Comparison of ENCODE assay signal across 9 mouse cellular contexts in genomic region chr11:69016755-69017154, GRCm38 (mm10). TPM values are rescaled to one million over a fixed set of nuclear protein-coding genes. Genes with fewer than 3 reads are reported as not detected.
A peak's percentile ranks its signal among the peaks of the same experiment; 100 is the strongest.
DNase-seq lines count a peak whose midpoint lies in the region; ATAC-seq and TF ChIP-seq lines count a peak whose summit lies in the region.
"Had no signal": no experiment of that assay in that cellular context is flagged by ENCODE, and none has a peak within 500 bp of the region (broad histone marks: within the 10 kb centered on the region; RNA-seq: fewer than 3 reads in every experiment).

No protein-coding gene starts in this region.

- ATAC-seq in lung, embryonic 14.5 days (ENCODE audit: insufficient read depth), result no peak
- ATAC-seq in embryonic facial prominence, embryonic 13.5 days (ENCODE audit: insufficient number of reproducible peaks, insufficient read depth, low FRiP score, low TSS enrichment, low read depth), result no peak
- ATAC-seq in intestine, embryonic 16.5 days, result no peak
- ATAC-seq in neural tube, embryonic 12.5 days (ENCODE audit: low FRiP score, low read depth), result no peak

- H3K9ac ChIP-seq in lung, embryonic 14.5 days, result peak overlapping the region; percentile 94
- peak overlapping the region; percentile 82 for H3K9ac ChIP-seq in embryonic facial prominence, embryonic 13.5 days
- peak overlapping the region; percentile 73 for H3K9ac ChIP-seq in intestine, embryonic 16.5 days (ENCODE audit: low read depth, low read length)
- H3K9ac ChIP-seq in neural tube, embryonic 12.5 days, result peak overlapping the region; percentile 84

- peaks cover 7% of the 10 kb centered on the region for H3K36me3 ChIP-seq in lung, embryonic 14.5 days (ENCODE audit: insufficient read depth)
- peaks cover 8% of the 10 kb centered on the region for H3K36me3 ChIP-seq in embryonic facial prominence, embryonic 13.5 days
- no peaks in the 10 kb centered on the region for H3K36me3 ChIP-seq in intestine, embryonic 16.5 days (ENCODE audit: control insufficient read depth, insufficient read depth, low read length)
- H3K36me3 ChIP-seq in neural tube, embryonic 12.5 days, result peaks cover 2% of the 10 kb centered on the region; the same call in 1 of the 2 replicates

- H3K27ac ChIP-seq in lung, embryonic 14.5 days (ENCODE audit: low read depth), result peak overlapping the region; percentile 95
- peak overlapping the region; percentile 91 for H3K27ac ChIP-seq in embryonic facial prominence, embryonic 13.5 days
- H3K27ac ChIP-seq in intestine, embryonic 16.5 days (ENCODE audit: low read length), result no peak overlapping the region
- H3K27ac ChIP-seq in neural tube, embryonic 12.5 days, result no peak overlapping the region

- H3K4me2 ChIP-seq in lung, embryonic 14.5 days, result peak overlapping the region; percentile 82
- H3K4me2 ChIP-seq in embryonic facial prominence, embryonic 13.5 days, result peak overlapping the region; percentile 70
- peak overlapping the region; percentile 77 for H3K4me2 ChIP-seq in intestine, embryonic 16.5 days (ENCODE audit: low read depth, low read length)
- H3K4me2 ChIP-seq in neural tube, embryonic 12.5 days (replicated peaks), result peak overlapping the region; percentile 59

- DNase-seq in lung, embryonic 14.5 days, result peak; percentile 16
- DNase-seq in lung, postnatal 25 days (ENCODE audit: low spot score), result no peak
- DNase-seq in adrenal gland, postnatal 14 days, result no peak
- no peak for DNase-seq in spleen, adult 18-20 months
- DNase-seq in retina, postnatal 1 day, result no peak
- DNase-seq: adrenal gland, adult 2 months had no signal

- 58% methylated on average over 3 of the region's 3 CpGs for WGBS in lung, embryonic 14.5 days
- 65% methylated on average over 3 of the region's 3 CpGs for WGBS in embryonic facial prominence, embryonic 13.5 days
- WGBS in intestine, embryonic 16.5 days, result 58% methylated on average over 3 of the region's 3 CpGs
- WGBS in neural tube, embryonic 12.5 days, result 65% methylated on average over 3 of the region's 3 CpGs

- no peaks in the 10 kb centered on the region for H3K9me3 ChIP-seq in lung, embryonic 14.5 days (ENCODE audit: low read depth, low read length)
- no peaks in the 10 kb centered on the region for H3K9me3 ChIP-seq in embryonic facial prominence, embryonic 13.5 days
- H3K9me3 ChIP-seq in intestine, embryonic 16.5 days (ENCODE audit: control insufficient read depth, low read length), result no peaks in the 10 kb centered on the region
- no peaks in the 10 kb centered on the region for H3K9me3 ChIP-seq in neural tube, embryonic 12.5 days

- H3K27me3 ChIP-seq in lung, embryonic 14.5 days (ENCODE audit: insufficient read depth, low read length), result no peaks in the 10 kb centered on the region
- H3K27me3 ChIP-seq in embryonic facial prominence, embryonic 13.5 days, result no peaks in the 10 kb centered on the region
- H3K27me3 ChIP-seq in intestine, embryonic 16.5 days (replicated peaks; ENCODE audit: control insufficient read depth, insufficient read depth, low read length), result no peaks in the 10 kb centered on the region
- no peaks in the 10 kb centered on the region for H3K27me3 ChIP-seq in neural tube, embryonic 12.5 days (replicated peaks)

- peaks cover 4% of the 10 kb centered on the region; the same call in 1 of the 2 replicates for H3K4me1 ChIP-seq in lung, embryonic 14.5 days (ENCODE audit: insufficient read depth)
- H3K4me1 ChIP-seq in embryonic facial prominence, embryonic 13.5 days, result peaks cover 9% of the 10 kb centered on the region
- peaks cover 7% of the 10 kb centered on the region for H3K4me1 ChIP-seq in intestine, embryonic 16.5 days (ENCODE audit: control insufficient read depth, insufficient read depth, low read length)
- peaks cover 10% of the 10 kb centered on the region for H3K4me1 ChIP-seq in neural tube, embryonic 12.5 days

- H3K4me3 ChIP-seq in lung, embryonic 14.5 days (ENCODE audit: low read depth, low read length), result peak overlapping the region; percentile 63
- peak overlapping the region; percentile 61 for H3K4me3 ChIP-seq in embryonic facial prominence, embryonic 13.5 days
- H3K4me3 ChIP-seq in intestine, embryonic 16.5 days (ENCODE audit: low read length), result peak overlapping the region; percentile 58
- peak overlapping the region; percentile 65 for H3K4me3 ChIP-seq in neural tube, embryonic 12.5 days

- TF ChIP-seq CTCF in lung, embryonic 14.5 days (IDR thresholded peaks at IDR 0.05; ENCODE audit: low read depth), result no peak

RNA-seq across cellular contexts. Expression of gene Ctc1, which starts 1.0 kb away (rescaled TPM):
- 59.3 and 63.6 TPM in 2 replicates for polyA plus RNA-seq in lung, embryonic 14.5 days (2014; fragmentation: Nextera tagmentation; extraction: Ambion mirVana)
- polyA plus RNA-seq in embryonic facial prominence, embryonic 13.5 days (2015; fragmentation: Nextera tagmentation; extraction: Ambion mirVana), result 53.5 and 55.8 TPM in 2 replicates
- 36.8 and 38.5 TPM in 2 replicates for polyA plus RNA-seq in intestine, embryonic 16.5 days (2015; fragmentation: Nextera tagmentation; extraction: Ambion mirVana)
- 60.8 and 66.8 TPM in 2 replicates for polyA plus RNA-seq in neural tube, embryonic 12.5 days (2016; fragmentation: Nextera tagmentation; extraction: Ambion mirVana)
- total RNA-seq in adrenal gland, postnatal 14 days (2021), result 24.2 and 27.9 TPM in 2 replicates

RNA-seq across cellular contexts. Expression of gene Pfas, which starts 8.5 kb away (rescaled TPM):
- 36.8 and 43.3 TPM in 2 replicates for polyA plus RNA-seq in lung, embryonic 14.5 days (2014; fragmentation: Nextera tagmentation; extraction: Ambion mirVana)
- polyA plus RNA-seq in embryonic facial prominence, embryonic 13.5 days (2015; fragmentation: Nextera tagmentation; extraction: Ambion mirVana), result 42.7 and 44.4 TPM in 2 replicates
- polyA plus RNA-seq in intestine, embryonic 16.5 days (2015; fragmentation: Nextera tagmentation; extraction: Ambion mirVana), result 20.5 and 22.5 TPM in 2 replicates
- polyA plus RNA-seq in neural tube, embryonic 12.5 days (2016; fragmentation: Nextera tagmentation; extraction: Ambion mirVana), result 26.3 and 30.9 TPM in 2 replicates
- 28.1 and 29.0 TPM in 2 replicates for total RNA-seq in adrenal gland, postnatal 14 days (2021)

RNA-seq across cellular contexts. Expression of gene Aurkb, which starts 28.7 kb away (rescaled TPM):
- 209 and 211 TPM in 2 replicates for polyA plus RNA-seq in lung, embryonic 14.5 days (2014; fragmentation: Nextera tagmentation; extraction: Ambion mirVana)
- polyA plus RNA-seq in embryonic facial prominence, embryonic 13.5 days (2015; fragmentation: Nextera tagmentation; extraction: Ambion mirVana), result 152 and 153 TPM in 2 replicates
- 114 and 139 TPM in 2 replicates for polyA plus RNA-seq in intestine, embryonic 16.5 days (2015; fragmentation: Nextera tagmentation; extraction: Ambion mirVana)
- 95.5 and 98.4 TPM in 2 replicates for polyA plus RNA-seq in neural tube, embryonic 12.5 days (2016; fragmentation: Nextera tagmentation; extraction: Ambion mirVana)
- total RNA-seq in adrenal gland, postnatal 14 days (2021), result 17.1 and 18.8 TPM in 2 replicates

RNA-seq across cellular contexts. Expression of gene Rangrf, which starts 41.8 kb away (rescaled TPM):
- polyA plus RNA-seq in lung, embryonic 14.5 days (2014; fragmentation: Nextera tagmentation; extraction: Ambion mirVana), result 49.9 TPM in 2 replicates
- 50.1 and 59.3 TPM in 2 replicates for polyA plus RNA-seq in embryonic facial prominence, embryonic 13.5 days (2015; fragmentation: Nextera tagmentation; extraction: Ambion mirVana)
- 48.2 and 56.7 TPM in 2 replicates for polyA plus RNA-seq in intestine, embryonic 16.5 days (2015; fragmentation: Nextera tagmentation; extraction: Ambion mirVana)
- polyA plus RNA-seq in neural tube, embryonic 12.5 days (2016; fragmentation: Nextera tagmentation; extraction: Ambion mirVana), result 37.4 and 42.2 TPM in 2 replicates
- 16.3 and 24.8 TPM in 2 replicates for total RNA-seq in adrenal gland, postnatal 14 days (2021)

RNA-seq across cellular contexts. Expression of gene Borcs6, which starts 42.8 kb away (rescaled TPM):
- polyA plus RNA-seq in lung, embryonic 14.5 days (2014; fragmentation: Nextera tagmentation; extraction: Ambion mirVana), result 8.0 and 9.5 TPM in 2 replicates
- 8.9 and 10.3 TPM in 2 replicates for polyA plus RNA-seq in embryonic facial prominence, embryonic 13.5 days (2015; fragmentation: Nextera tagmentation; extraction: Ambion mirVana)
- polyA plus RNA-seq in intestine, embryonic 16.5 days (2015; fragmentation: Nextera tagmentation; extraction: Ambion mirVana), result 8.0 and 8.6 TPM in 2 replicates
- 17.9 and 18.9 TPM in 2 replicates for polyA plus RNA-seq in neural tube, embryonic 12.5 days (2016; fragmentation: Nextera tagmentation; extraction: Ambion mirVana)
- total RNA-seq in adrenal gland, postnatal 14 days (2021), result 19.2 and 20.6 TPM in 2 replicates

Comparison
In these comparisons a context has a peak if more than half of its experiments do, and no peak if none do; other contexts are left out.
1. H3K27ac ChIP-seq: peak in lung, embryonic 14.5 days (single experiment) and embryonic facial prominence, embryonic 13.5 days (single experiment); none in intestine, embryonic 16.5 days (single experiment) and neural tube, embryonic 12.5 days (single experiment).
2. Peak in every context shown above with its lines, with median percentiles within 50 percentile points of each other: H3K4me2 ChIP-seq, H3K4me3 ChIP-seq and H3K9ac ChIP-seq.